Mouse (Mus musculus) hematopoietic stem cell, adult 5-6 weeks (primary cell): ENCODE measurements around the gene Olfr1371. TPM values are rescaled to one million over a fixed set of nuclear protein-coding genes. Genes with fewer than 3 reads are reported as not detected.

Experiments used
- total RNA-seq: library from RNA; stranded (forward); fragments of 172-1452, 232-1000 nt; gene quantifications from 2 replicates; pipeline ENCODE4 v1.2.3, GENCODE M21; 2017

The Olfr1371 gene
- total RNA-seq, 1 experiment from 2014 or later: not detected

Other genes with a start within 250 kb of the Olfr1371 start
- 47.6 and 63.6 TPM in 2 replicates for gene Cdkn2aipnl, start 246.3 kb downstream of the Olfr1371 start, total RNA-seq
- gene Ube2b, start 213.2 kb downstream of the Olfr1371 start, total RNA-seq: 136 and 151 TPM in 2 replicates
- 7.8 and 12.5 TPM in 2 replicates for gene Cdkl3, start 209.8 kb downstream of the Olfr1371 start, total RNA-seq
- 119 and 138 TPM in 2 replicates for gene Ppp2ca, start 115.3 kb downstream of the Olfr1371 start, total RNA-seq
- not detected in 2 replicates for gene Olfr1373, start 68.5 kb downstream of the Olfr1371 start, total RNA-seq
- gene Skp1a, start 18.0 kb upstream of the Olfr1371 start, total RNA-seq: 351 and 360 TPM in 2 replicates
- gene Tcf7, start 69.0 kb upstream of the Olfr1371 start, total RNA-seq: 1.1 and 1.4 TPM in 2 replicates
- gene Vdac1, start 146.9 kb upstream of the Olfr1371 start, total RNA-seq: 173 and 192 TPM in 2 replicates
- 66.2 and 66.6 TPM in 2 replicates for gene 9530068E07Rik, start 182.4 kb upstream of the Olfr1371 start, total RNA-seq